Mouse (Mus musculus) spleen, embryonic (tissue): Measurements from ENCODE around the gene Adat3.

Source experiments
- CTCF ChIA-PET: fragments of 350-600 bp; sonication (Branson Sonifier 250); formaldehyde crosslinking; loops from one replicate; lab custom pipeline; 2022; lab: Charles Lee

Adat3 gene

DNA sequence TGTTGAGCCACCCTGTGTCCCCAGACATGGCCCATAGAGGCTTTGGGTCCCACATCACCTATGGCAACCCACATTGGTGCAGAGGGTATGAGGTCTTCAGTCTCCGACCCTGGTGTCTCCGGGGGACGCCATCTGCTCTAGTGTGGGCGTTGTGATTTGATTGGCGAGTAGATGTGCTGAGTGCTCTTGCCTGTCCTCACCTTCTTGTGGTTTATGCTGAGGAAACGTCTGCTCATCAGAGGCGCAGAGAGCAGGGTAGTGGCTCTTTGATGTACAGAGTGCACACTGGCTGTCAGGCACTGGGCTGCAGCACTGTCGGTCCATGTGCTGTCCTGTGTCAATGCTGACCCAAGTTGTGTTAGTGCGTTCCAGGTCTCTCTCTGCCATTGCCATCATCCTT, 26.2 kb downstream of the Adat3 start:
- CTCF ChIA-PET = interaction anchor here (0.6 to 1.1 kb wide), 2 partner anchors 33 to 63 kb away, joined by 3 to 7 read pairs; no protein-coding TSS in a partner anchor

DNA sequence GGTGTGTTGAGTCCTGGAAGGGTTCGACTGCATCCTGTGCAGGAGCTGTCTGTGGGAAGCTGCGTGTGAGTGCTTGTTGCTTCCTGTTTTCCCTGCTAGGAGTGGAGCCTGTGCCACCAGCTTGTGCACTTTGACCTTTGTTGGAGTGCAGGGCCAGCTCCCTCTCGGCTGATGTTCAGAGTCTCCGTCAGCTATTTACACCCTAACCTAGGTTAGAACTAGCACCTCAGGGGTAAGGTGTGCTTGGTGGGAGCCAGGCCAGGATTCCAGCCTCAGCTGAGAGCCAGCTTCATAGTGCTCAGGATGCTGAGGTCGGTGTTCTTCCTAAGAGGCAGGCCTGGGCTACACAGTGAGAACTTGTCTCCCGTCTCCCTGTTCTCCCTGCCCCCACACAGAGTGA, 32.7 kb downstream of the Adat3 start:
- CTCF ChIA-PET = no interaction called here

DNA sequence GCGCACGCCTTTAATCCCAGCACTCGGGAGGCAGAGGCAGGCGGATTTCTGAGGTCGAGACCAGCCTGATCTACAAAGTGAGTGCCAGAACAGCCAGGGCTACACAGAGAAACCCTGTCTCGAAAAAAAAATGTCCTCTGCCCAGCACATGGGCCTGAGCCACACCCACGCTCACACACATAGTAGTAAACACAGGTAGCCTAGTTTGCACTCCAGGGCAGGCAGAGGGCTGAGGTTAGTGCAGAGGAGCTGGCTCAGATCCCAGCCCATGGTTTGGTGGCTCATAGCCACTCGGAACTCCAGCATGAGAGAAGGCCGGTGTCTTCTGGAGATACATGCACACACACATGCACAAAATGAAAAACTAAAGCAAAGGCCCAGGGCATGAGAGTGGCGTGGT, 44.3 kb downstream of the Adat3 start:
- CTCF ChIA-PET = interaction anchor here (0.6 kb wide), 2 partner anchors 42 to 479 kb away, joined by 4 to 6 read pairs; no protein-coding TSS in a partner anchor

DNA sequence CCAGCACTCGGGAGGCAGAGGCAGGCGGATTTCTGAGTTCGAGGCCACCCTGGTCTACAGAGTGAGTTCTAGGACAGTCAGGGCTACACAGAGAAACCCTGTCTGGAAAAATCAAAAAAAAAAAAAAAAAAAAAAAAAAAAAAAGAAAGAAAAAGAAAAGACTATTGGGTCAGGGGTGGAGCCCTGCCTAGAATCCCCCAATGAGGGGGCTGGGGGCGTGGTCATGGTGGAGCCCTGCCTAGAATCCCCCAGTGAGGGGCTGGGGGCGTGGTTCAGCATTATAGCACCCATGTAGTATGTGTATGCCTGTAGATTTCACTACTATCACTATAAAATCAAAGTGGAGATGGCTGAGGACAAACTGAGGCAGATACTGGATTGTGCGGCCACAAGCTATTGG, 47.2 kb downstream of the Adat3 start:
- CTCF ChIA-PET = interaction anchor here (0.5 to 0.6 kb wide), 2 partner anchors 16 to 69 kb away, joined by 3 read pairs; no protein-coding TSS in a partner anchor

DNA sequence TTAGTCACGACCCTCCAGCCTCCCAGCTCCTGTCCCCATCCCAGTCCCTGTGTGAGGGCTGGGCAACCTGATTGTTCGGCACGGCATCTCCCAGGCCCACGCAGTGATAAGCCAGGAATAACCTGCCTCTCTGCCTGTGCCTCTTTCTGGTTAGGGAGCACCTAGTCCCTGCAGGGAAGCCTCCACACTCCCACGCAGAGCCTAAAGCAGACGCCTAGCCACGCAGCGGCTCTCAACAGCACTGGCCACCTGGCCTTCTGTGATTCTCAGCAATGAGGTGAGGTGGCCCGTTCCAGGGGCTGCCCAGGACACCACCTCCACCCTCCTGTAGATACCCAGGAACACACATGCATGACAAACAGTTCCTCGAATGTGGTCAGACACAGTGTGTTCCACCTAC, 47.7 kb downstream of the Adat3 start:
- CTCF ChIA-PET = interaction anchor here (0.5 to 0.6 kb wide), 2 partner anchors 16 to 70 kb away, joined by 3 read pairs; no protein-coding TSS in a partner anchor

DNA sequence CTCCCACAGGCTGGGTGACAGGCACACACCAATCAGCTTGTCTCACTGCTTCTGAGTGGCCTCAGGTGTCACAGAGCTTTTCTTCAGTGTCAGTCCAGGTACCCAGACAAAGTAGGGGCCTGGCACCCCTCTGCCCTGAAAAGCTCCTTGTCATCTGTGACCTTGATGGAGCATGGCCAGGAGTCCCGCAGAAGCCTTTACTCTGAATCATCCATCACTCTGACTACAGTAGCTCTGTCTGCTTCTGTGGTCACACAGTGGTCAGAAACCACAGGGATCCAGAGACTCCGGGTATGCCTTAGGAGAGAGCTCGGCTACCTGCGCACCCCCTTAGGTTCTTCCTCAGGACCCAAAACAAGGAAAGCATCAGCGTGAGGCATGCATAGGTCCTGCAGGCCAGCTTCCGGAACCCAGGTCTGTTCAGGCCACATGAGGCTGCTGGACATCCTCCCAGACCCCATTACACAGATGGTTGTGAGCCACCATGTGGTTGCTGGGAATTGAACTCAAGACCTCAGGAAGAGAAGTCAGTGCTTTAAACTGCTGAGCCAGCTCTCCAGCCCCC, 50.6 kb downstream of the Adat3 start:
- CTCF ChIA-PET = no interaction called here

DNA sequence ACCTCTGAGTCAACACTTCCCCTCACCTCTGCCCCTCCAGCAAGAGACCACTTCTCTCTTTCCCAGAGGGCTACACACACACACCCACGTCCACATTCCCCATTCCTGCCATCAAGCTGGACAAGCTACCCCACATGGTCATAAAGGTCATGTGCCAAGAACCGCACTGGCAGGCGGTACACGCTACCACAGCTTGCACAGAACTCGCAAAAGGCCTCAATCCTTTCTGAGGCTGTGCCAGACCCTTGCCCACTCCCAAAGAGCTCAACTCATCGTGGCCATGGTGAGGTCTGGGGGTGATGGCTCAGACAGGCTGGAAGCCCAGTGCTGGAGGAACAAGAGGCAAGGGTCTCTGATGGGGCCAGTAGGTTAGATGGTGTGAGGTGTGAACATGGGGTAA, 52.2 kb downstream of the Adat3 start:
- CTCF ChIA-PET = interaction anchor here (0.5 kb wide), 1 partner anchor 20 kb away, joined by 4 read pairs; no protein-coding TSS in a partner anchor

DNA sequence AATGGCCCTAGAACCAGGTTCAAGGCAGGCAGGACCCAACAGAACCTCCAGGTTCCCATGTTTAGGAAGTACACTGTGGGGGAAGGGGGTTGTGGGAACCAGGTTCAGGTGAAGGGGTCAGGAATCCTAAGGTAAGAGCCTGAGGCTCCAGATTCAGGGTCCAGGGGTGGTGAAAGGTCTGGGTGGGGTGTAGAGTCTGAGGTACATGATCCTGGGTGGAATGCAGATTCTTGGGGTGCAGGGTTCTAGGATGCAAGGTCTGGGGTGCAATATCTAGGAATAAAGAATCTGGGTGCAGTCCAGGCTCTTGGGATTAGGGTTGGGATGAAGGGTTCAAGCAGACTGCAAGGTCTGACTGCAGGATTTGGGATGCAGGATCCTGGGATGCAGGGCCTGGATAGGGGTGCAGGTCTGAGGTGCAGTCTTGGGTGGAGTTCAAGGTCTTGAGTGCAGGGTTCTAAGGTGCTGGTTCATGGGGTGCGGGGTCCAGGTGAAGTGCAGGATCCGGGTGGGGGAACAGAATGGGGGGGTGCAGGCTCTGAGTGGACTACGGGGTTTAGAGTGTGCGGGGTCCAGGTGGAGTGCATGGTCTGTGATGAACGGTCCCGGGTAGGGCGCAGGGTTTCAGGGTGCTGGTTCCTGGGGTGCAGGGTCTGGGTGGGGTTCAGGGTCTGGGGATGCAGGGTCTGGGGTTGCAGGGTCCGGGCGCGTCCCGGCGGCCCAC, 52.9 kb downstream of the Adat3 start:
- CTCF ChIA-PET = no interaction called here

DNA sequence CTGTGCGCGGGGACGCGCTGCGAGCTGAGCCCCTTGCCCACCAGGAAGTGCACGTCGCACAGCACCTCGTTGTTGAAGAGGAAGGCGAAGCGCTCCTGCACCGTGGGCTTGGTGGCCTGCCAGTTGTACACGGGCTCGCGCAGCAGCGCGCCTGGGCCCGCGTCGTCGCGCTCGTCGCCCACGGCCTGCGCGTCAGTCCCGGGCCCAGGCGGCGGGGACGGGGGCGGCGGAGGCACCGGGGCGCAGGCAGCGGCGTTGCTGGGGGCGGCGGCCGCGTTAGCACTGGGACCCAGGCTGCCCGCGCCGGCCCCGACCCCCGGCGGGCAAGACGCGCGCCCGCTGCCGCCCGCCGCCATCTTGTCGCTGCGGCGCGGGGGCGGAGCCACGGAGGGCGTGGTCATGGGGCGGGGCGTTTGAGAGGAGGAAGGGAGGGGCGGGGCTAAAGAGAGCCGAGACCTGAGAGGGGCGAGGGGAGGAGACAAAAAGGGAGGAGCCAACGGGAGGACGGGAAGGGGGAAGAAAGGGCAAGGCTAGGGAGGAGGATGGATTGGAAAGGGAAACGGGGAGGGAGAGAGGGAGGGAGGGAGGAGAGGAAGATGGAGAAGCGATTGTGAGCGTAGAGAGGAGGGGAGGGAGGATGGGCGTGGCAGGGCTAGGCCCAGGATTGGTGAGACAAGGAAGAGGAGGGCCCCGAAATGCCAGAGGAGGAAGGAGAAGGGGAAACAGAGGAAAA, 53.6 kb downstream of the Adat3 start:
- CTCF ChIA-PET = no interaction called here

DNA sequence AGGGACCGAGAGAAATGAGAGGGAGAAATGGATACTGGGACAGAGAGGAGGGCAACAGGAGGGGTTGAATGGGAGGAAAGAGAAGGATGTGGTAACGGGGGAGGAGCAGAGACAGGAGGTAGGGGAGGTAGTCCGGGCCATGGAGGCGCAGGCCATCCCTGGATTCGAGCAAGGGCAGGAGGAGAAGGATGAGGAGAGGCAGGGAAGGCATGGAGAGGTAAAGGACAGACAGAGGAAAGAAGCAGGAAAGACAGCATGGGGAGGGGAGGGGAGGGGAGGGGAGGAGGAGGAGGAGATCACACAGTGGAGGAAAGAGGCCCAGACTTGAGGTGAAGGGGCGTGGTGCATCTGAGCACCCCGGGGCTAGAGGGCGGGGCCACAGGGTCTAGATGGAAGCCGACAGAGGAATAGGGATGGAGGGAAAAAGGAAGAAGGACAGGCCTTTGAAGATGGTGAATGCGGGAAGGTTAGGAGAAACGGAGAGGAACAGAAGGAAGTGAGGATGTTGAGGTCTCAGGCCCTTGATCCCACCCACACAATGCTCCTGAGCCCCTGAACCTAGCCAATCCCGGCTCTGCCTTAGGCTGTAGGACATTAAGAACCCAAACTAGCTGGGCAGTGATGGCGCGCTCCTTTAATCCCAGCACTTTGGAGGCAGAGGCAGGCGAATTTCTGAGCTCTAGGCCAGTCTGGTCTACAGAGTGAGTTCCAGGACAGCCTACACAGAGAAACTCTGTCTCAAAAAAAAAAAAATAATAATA, 54.4 kb downstream of the Adat3 start, which contains the start of gene Btbd2:
Btbd2 (minus strand) TSS at position 209 of the 761 bp plus-strand sequence.
- CTCF ChIA-PET = interaction anchor here (0.8 kb wide), 1 partner anchor 13 kb away, joined by 4 read pairs; no protein-coding TSS in a partner anchor
